Mouse (Mus musculus): ENCODE data around the gene Pigp.

Gene Pigp

GRCm38 (mm10) chr16:94326008-94326407 lies 45.6 kb downstream of the Pigp start:
- no peak for DNase-seq (ENCODE audit: inconsistent age in 2 of 2, low spot score in 1 of 2)

DNA sequence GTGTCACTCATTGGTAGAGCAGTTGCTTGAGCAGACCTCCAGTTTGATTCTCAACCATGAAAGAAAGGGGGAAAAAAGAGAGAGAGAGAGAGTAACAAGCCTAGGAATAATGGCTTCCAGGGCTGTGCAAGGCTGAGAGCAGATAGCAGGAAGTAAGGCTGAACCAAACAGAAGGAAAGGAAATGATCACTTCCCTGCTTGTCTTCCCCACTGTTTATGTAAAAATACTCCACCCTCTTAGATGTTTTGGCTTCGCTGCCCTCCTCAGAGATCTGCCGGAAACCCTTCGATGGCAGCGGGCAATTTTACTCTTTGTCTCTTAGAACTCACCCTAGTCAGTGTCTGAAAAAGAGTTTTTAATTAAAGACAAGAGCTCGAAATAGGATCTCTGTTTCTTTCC lies 48.0 kb downstream of the Pigp start:
- no peak for DNase-seq (ENCODE audit: inconsistent age in 2 of 2, low spot score in 1 of 2)

GRCm38 (mm10) chr16:94320223-94320622 lies 51.4 kb downstream of the Pigp start:
- DNase-seq (ENCODE audit: inconsistent age in 2 of 2, low spot score in 1 of 2), result no peak

- DNase-seq (ENCODE audit: inconsistent age in 2 of 2, low spot score in 1 of 2), result peak; percentile 66 to 82
Measured at GRCm38 (mm10) chr16:94317752-94318151, 53.9 kb downstream of the Pigp start.

DNA sequence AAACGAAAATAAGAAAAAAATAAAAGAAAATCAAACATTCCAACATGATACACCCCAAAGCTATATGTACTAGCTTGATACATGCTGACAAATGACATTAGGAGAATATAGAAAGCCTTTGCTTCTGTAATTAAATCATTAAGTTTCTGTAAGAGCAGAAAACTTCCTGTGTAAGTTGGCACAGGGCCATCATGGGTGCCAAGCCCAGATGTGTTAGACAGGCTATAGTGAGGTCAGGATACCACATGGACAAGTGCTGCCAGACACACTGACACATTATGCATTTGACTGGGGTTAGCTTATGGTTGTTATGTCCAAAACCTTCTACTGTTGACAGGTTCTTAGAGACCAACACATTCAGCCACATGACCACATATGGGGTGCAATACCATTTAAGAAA lies 56.4 kb downstream of the Pigp start:
- peak in 1 of 2 experiments; percentile 23 for DNase-seq (ENCODE audit: inconsistent age in 2 of 2, low spot score in 1 of 2)

DNA sequence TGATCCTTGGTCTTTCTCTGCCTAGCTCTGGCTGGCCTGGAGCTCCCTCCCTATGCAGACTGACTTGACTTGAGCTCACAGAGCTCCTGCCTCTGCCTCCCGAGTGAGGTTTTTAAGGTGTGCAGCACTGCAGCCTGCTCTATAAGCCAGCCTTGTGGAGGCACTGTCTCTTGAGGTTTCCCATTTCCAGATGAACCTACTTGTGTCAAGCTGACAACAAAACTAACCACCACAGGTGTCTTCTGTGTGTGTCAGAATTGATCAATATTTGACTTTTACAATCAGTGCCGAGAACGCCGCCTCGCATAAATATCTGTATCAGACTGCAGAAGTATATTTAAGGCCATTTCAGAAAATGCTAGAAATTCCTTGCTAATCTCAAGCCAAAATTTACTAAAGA lies 57.0 kb downstream of the Pigp start:
- peak in 1 of 2 experiments; percentile 32 for DNase-seq (ENCODE audit: inconsistent age in 2 of 2, low spot score in 1 of 2)

DNA sequence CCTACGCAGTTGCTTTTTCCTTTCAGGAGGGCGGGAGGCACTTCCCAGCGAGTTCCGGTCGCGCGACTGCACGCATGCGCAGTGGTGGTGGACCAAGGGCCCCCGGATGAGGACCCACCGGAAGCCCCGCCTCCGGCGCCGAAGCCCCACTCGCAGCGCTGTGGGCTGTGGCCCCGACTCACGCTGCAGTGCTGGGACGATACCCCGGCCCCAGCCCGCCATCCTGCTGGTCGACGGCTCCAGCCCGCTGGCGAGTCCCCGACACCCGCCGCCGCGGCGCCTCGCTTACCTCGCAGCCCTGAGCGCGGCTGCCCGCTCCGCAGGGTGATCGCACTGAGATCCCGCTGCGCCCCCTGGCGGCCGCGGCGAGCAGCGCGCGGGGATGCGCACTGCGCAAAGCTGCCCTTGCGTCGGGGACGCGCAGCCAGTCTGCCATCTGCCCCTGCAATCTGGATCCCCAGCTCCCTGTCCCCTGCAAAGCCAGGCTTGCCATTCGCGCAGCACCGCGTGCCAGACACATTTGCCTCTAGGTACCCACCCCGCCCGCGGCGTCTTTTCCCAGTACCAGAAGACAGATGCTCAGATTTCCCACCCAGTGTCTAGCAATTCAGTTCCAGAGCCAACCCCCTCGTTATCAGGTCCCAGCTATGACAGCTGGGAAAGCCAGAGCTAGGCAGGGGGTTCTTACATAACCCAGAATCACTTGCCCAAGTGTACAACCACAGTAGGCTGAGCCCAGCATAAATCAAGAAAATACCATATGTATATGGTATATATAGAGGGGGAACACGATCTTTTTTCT lies 58.2 kb downstream of the Pigp start, which contains the start of gene Hlcs:
TSS of gene Hlcs (minus strand) at position 343 of the 802 bp plus-strand sequence.
- peak; percentile 99 for DNase-seq (ENCODE audit: inconsistent age in 2 of 2, low spot score in 1 of 2)

DNA sequence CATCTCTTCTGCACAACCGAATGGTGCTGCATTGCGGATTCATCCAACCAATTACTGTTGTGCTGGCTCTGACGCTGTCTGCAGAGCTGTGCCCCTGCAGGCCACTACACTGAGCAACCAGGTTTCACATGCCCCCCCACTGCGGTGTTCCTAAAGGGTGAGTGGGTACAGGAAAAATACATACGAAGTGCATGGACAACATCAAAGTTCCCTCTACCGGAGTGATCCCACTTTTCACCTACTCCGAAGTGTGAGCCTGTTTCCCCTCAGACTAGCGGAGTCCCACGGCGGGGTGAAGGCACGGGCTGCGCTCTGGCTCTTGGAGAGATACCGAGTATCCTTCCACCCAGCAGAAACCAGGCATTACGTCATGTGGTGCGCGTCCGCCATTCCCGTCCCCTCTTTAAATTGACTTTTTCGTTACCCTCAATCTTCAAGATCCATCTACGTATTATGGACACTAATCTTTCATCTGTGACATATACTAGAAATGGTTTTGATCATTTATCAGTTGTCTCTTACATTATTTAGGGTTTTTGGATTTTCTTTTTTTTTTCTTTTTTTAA lies 58.9 kb downstream of the Pigp start:
- DNase-seq (ENCODE audit: inconsistent age in 2 of 2, low spot score in 1 of 2), result peak; percentile 87 to 94

DNA sequence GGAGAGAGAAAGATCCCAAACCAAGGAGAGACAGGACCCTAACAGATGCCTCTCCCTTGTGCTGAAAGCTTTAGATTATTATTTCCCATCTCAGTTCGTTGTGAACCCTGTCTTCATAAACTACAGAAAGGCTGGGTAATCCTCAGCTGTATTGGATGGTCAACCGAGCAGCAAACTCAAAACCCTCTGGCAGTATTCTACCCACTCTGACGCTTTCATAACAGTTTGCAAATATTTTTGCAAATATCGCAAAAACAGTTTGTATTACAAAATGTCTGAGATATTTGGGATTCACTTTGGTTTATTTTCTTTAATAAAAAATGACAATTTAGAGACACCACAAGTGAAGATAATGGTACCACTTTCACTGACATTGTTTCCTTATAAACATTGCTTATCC lies 59.7 kb downstream of the Pigp start:
- DNase-seq (ENCODE audit: inconsistent age in 2 of 2, low spot score in 1 of 2), result peak in 1 of 2 experiments; percentile 29

- peak in 1 of 2 experiments; percentile 34 for DNase-seq (ENCODE audit: inconsistent age in 2 of 2, low spot score in 1 of 2)
Measured at GRCm38 (mm10) chr16:94311416-94311815, 60.2 kb downstream of the Pigp start.

DNA sequence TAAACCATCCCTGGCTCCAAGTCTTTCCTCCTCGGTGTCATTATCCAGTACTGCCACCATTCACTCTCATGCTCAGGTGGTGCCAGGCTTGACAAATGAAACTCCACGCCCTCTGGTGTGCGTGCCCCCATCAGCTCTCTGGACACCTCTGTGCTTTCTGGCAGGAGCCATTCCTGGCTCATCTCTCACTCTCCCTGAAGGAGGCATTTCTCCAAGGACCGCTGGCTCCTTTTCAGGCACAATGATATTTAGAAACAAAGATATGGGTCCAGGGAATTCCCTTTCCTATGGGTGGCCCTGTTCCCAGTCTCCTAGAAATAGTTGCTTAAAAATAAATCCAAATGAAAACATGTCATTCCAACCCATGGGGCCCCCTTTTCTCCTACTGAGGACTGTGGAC lies 62.6 kb downstream of the Pigp start:
- DNase-seq (ENCODE audit: inconsistent age in 2 of 2, low spot score in 1 of 2), result no peak

Measured in adrenal gland, adult (tissue).